Mouse (Mus musculus): Measurements from ENCODE around the gene Rnf224.

GRCm38 (mm10) chr2:25228995-25229530 is 7.5 kb downstream of the Rnf224 start:
- no peak for TF ChIP-seq CTCF (IDR thresholded peaks at IDR 0.05; ENCODE audit: insufficient read depth, low read length)
- no peak for TF ChIP-seq POLR2A (IDR thresholded peaks at IDR 0.05; ENCODE audit: borderline replicate concordance, extremely low read depth, low read depth, low read length)
